Mouse (Mus musculus): ENCODE data around the gene Clp1. TPM values are rescaled to one million over a fixed set of nuclear protein-coding genes. Genes with fewer than 3 reads are reported as not detected.

Clp1 gene
- 93.8 TPM for polyA plus RNA-seq (2017; shearing (Covaris generic))

DNA sequence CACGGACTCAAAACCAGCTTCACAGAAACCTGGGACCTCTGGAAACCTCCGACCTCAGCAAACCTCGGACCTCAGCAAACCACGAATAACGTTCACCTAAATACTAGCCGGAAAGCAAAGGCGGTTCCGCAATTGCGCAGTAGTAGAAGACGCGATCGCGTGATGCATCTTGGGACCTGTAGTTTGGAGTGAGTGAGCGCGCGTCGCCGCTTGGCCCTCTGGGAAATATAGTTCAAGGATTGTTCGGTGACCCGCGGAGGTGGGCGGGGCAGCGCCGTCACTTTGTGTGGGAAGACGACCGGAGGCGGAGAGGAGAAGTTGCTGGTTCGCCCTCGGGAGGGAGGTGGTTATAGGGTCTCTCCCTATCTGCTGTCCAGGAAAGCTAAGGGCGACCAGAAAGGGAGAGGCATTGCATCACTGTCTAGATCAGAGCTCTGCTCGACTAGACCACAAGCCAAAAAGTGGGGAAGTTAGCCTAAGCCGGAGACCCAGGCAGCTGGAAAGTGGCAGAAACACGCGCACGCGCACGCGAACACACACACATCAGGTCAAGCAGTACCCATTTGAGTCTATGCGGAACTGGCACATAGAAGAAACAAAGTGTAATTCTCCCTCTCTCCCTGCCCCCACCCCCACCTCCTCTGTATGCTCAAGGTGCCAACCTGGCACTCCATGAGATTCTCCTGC, at the start of gene Clp1:
Gene Clp1 (minus strand): TSS at position 179 of the 687 bp plus-strand sequence.

DNA sequence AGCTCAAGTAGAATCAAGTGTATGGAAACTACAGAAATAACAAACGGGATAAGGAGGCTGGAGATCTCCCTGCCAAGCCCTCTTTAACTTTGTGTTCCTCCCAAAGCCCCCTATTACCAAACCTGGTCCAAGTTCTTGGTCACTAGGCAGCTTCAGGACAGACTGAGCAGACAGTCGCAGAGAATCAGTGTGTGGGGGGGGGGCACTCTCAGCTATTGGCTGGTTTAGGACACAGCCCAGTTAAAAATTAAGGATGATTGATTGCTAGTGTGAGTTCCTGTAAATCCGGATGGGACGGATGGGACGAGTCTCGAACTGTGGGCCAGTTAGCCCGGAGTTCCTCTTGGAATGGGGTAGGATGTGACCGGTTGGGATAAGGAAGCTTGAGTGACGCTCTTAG, 48.1 kb upstream of the Clp1 start, which contains the start of gene Serping1:
Gene Serping1 (minus strand): TSS at position 204 of the 400 bp plus-strand sequence.

DNA sequence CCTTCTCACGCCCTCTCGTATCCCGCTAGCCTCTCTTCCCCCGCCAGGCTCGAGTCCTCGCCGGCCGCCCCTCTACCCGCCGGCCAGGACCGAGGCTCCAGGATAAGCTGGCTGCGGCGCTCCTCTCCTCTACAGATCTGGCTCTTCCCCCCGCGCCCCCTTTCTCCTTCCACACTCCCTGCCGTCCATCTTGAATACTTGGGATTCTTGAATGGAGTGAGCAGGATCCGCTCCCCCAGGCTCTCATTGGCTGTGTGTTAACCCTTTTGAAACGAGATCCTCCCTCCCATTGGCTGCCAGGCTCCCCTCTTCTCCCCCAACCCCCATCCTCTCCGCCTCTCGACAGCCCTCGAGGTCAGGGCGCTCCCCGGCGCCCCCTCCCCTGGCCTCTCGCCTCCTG, 16.4 kb upstream of the Clp1 start, which contains the start of gene Gm19426:
Gene Gm19426 (minus strand): TSS at position 95 of the 400 bp plus-strand sequence.

DNA sequence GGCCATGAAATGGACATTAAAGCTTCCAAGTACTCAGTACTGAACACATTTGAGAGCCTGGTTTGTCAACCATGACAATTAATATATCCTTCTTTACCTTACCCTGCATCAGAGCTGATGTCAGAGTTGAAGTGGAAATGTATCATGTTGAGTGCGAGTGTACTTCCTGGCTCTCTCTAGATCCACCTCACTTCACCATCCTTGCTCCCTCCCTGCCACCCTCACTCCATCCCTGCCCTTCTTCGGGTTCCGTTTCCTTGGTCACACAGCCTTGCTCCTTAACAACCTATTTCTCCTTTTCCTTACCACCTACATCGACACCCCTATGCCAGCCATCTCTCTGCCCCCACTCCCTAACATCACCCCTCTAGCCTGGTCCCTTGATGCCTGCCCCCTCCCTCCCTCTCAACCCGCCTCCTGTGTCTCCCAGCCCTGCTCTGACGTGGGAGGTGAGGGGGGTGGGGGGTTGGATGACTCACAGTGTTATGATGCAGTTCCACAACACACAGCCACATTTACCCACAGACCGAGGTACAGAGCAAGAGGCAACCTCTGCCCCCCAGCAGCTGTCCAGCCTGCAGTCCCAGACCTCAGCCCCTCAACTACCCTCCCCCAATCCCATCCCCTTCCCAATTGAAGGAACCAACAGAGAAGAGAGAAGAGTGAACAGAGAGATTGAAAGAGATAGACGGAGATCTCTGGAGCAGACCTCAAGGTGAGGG, 6.6 kb upstream of the Clp1 start, which contains the start of gene Ypel4:
Gene Ypel4 (plus strand): TSS at position 480 of the 722 bp plus-strand sequence.

DNA sequence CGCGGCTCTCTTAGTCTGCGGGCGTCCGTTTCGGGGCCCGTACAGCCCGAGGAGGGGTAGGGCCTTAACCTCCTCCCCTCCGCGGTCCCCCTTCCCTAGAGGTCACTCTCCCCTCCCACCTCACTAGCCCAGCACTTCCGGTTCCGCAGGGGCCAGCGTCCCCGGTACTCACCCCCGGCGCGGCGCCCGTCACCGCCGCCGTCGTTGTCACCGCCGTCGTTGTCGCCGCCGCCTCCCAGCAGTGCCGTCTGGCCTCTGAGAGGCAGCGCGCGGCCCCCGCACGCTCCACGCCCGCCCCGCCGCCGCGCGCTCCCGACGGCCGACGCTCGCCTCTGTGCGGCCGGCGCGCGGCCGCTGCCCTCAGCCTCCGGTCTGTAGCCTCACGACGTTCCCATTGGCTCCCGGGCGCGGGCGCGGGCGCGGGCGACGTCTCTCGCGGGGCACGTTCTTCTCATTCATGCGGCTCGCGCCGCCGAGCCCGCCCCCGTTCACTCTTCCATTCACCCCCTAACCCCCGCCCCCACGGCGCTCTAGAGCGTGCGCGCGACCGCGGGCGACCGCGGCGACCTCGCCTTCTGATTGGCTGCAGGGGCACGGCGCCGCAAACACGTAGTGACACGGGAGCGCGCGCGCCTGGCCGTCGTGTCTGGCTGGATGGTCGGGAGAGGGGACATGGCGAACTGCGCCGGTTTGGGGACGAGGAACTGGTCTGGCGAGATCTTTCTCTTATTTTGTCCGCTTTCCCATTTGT, 12.2 kb downstream of the Clp1 start, which contains the start of gene Zdhhc5:
Gene Zdhhc5 (minus strand): TSS at position 370 of the 751 bp plus-strand sequence.

DNA sequence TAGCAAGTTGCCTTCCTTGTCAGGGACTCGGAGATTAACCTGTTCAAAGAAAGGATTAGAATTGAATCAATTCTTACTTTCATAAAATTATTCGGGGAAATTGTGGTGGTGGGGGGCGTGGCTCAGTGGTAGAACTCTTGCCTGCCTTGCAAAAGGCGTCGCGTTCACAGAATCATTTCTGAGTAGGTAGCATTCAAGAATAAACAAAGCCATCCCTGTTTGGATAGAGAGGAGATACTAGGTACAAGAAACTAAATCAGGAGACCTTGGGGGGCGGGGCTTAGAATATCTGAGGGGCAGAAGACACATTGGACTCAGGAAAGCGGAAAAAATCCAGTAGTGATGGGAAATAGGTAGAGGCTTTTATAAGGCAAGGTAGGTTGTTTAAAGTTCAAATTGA, 48.1 kb downstream of the Clp1 start, which contains the start of gene Tmx2:
Gene Tmx2 (minus strand): TSS at position 125 of the 400 bp plus-strand sequence.

DNA sequence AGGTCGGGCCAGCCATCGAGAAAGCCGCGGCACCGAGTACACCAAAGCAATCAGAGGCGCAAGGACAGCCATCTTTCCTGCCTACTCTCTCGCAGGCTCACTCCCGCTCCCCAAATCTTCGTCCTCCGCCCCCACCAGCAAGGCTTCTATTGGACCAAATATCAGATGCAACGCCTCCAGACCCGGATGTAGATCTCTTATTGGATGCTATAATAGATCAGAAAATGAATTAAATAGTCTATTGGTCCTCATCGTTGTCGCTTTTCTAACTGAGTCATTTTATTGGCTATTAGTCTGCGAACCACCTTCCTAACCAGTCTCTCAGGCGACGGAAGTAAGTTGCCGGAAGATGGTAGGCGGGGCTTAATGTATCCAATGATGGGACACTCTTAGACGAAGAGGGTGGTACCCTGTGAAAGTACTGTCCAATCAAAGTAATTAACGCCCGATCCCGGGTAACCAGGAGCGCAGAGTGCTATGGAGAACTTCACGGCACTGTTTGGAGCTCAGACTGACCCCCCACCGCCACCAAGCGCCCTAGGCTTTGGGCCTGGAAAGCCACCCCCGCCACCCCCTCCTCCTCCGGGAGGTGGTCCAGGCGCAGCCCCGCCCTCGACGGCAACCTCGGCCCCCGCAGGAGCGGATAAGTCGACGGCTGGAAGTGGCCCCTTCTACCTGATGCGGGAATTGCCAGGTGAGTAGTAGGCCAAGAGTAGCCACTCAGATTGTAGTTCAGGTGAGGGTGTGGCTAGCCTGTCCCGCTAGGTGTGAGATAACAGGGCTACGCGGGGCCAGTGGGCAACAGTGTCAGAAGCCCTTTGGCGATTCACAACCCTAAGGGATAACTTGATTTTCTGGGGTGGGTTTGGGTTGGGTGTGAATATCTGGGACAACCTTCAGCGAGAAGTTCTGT, 48.9 kb downstream of the Clp1 start, which contains the start of the genes Gm28635 and Med19:
Gene Gm28635 (minus strand): TSS at position 74 of the 913 bp plus-strand sequence.
Gene Med19 (plus strand): TSS at position 435 of the 913 bp plus-strand sequence.

Other genes with a start within 250 kb of the Clp1 start
- not detected for gene Ctnnd1, start 76.6 kb downstream of the Clp1 start, polyA plus RNA-seq (2017; shearing (Covaris generic))
- gene Btbd18, start 68.3 kb downstream of the Clp1 start, polyA plus RNA-seq (2017; shearing (Covaris generic)): not detected
- 49.2 TPM for gene Selenoh, start 56.6 kb downstream of the Clp1 start, polyA plus RNA-seq (2017; shearing (Covaris generic))
- not detected for gene Gm28635, start 49.3 kb downstream of the Clp1 start, polyA plus RNA-seq (2017; shearing (Covaris generic))
- gene Med19, start 48.9 kb downstream of the Clp1 start, polyA plus RNA-seq (2017; shearing (Covaris generic)): 14.0 TPM
- 54.1 TPM for gene Tmx2, start 48.2 kb downstream of the Clp1 start, polyA plus RNA-seq (2017; shearing (Covaris generic))
- 54.3 TPM for gene Zdhhc5, start 12.2 kb downstream of the Clp1 start, polyA plus RNA-seq (2017; shearing (Covaris generic))
- gene Ypel4, start 6.7 kb upstream of the Clp1 start, polyA plus RNA-seq (2017; shearing (Covaris generic)): 0.99 TPM
- gene Gm19426, start 16.3 kb upstream of the Clp1 start, polyA plus RNA-seq (2017; shearing (Covaris generic)): not detected
- gene Serping1, start 48.1 kb upstream of the Clp1 start, polyA plus RNA-seq (2017; shearing (Covaris generic)): 0.45 TPM
- 6.1 TPM for gene Ube2l6, start 71.5 kb upstream of the Clp1 start, polyA plus RNA-seq (2017; shearing (Covaris generic))
- gene Smtnl1, start 95.3 kb upstream of the Clp1 start, polyA plus RNA-seq (2017; shearing (Covaris generic)): not detected
- gene Timm10, start 99.6 kb upstream of the Clp1 start, polyA plus RNA-seq (2017; shearing (Covaris generic)): 14.3 TPM
- 19.3 TPM for gene Slc43a1, start 111.5 kb upstream of the Clp1 start, polyA plus RNA-seq (2017; shearing (Covaris generic))
- gene Rtn4rl2, start 159.4 kb upstream of the Clp1 start, polyA plus RNA-seq (2017; shearing (Covaris generic)): not detected
- gene Slc43a3, start 209.2 kb upstream of the Clp1 start, polyA plus RNA-seq (2017; shearing (Covaris generic)): 2.1 TPM

Measured in effector memory CD4-positive, alpha-beta T cell, adult 7 months (primary cell).